Mouse (Mus musculus): Measurements from ENCODE around the gene Aqp1. TPM values are rescaled to one million over a fixed set of nuclear protein-coding genes. Genes with fewer than 3 reads are reported as not detected.

The Aqp1 gene
- polyA plus RNA-seq, 1 experiment from 2014 or later = 45.2 TPM

DNA sequence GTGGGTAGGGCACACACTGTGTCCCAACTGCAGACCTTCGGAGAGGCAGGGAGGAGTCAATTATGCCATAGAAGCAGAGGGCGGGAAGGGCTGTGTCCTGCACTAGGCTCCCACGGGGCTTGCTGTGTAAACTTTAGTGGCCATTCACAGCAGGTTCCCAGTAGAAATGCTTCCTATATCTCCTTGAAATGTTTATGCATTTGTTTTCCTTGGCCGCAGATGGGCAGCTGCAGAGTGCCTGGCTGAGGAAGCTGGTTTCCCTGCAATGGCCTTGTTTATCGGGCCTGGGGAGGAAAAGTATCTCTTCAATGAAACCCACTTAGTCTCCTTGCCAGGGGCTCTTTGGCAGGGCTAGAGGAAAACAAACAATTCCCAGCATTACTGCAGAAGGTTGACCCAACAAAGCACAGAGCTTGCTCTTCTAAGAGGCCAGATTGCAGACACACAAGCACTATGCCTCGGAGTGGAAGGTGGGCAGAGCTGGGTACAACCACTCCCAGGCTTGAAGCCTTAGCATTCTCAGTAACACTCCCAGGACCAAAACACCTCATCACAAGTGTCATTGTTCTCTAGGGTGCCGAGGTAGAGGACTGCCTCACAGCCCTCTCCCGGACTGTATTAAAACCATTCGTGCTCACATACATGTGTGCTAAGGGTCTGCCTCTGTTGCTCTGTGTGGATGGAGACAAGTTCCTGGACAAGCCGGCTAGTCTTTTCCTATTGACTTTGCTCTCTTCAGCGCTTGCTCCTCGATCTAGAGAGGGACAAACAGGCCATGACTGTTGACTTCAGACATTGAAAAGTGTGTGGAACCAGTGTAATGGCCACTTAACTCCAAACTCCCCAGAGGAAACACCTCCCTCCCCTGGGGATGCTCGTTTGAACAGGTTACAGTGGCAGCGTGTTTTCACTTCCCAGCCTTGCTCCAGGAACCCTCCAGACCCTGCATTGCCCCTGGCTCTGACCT lies 16.4 kb upstream of the Aqp1 start:
- Histone ChIP-seq H3K27me3 (no peaks in the 10 kb centered on the region), H3K4me2 (no peak overlapping the region), H3K4me3 (replicated peaks) (no peak overlapping the region), H3K36me3 (no peaks in the 10 kb centered on the region), H3K4me1 (replicated peaks) (peaks cover 67% of the 10 kb centered on the region), H3K27ac (peak overlapping the region; percentile 85), H3K9me3 (replicated peaks) (no peaks in the 10 kb centered on the region), H3K9ac (peak overlapping the region; percentile 23)
- no peak for DNase-seq
- 75% methylated on average over 14 of the region's 14 CpGs for WGBS (ENCODE audit: insufficient replicate concordance)
- ATAC-seq (ENCODE audit: low read depth) = no peak

DNA sequence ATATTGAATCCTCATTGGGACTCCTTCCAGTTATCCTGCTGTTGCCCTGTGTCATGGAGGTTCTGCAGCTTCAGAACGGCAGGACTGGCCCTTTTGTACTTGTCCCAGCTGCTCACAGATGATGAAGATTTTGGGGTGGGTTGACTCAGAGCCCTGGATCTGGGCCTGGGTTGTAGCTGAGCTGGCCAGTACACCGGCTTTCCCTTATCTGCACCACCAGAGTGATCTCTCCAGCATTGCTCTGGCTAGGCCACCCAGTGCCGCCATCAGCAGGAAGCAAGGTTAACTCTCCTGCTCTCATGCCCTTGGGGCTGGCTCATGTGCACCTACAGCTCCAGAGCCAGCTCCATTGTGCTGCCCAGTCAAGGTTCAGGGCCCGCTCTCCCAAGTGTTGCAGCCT lies 15.3 kb upstream of the Aqp1 start:
- peak overlapping the region; percentile 85 for H3K27ac ChIP-seq
- H3K9ac ChIP-seq = peak overlapping the region; percentile 67
- peak; percentile 67 for ATAC-seq (ENCODE audit: low read depth)
- no peaks in the 10 kb centered on the region for H3K27me3 ChIP-seq
- no peak overlapping the region for H3K4me3 ChIP-seq (replicated peaks)
- H3K9me3 ChIP-seq (replicated peaks) = no peaks in the 10 kb centered on the region
- no peaks in the 10 kb centered on the region for H3K36me3 ChIP-seq
- 29% methylated on average over 4 of the region's 4 CpGs for WGBS (ENCODE audit: insufficient replicate concordance)
- H3K4me1 ChIP-seq (replicated peaks) = peaks cover 78% of the 10 kb centered on the region
- DNase-seq = no peak
- H3K4me2 ChIP-seq = peak overlapping the region; percentile 50

DNA sequence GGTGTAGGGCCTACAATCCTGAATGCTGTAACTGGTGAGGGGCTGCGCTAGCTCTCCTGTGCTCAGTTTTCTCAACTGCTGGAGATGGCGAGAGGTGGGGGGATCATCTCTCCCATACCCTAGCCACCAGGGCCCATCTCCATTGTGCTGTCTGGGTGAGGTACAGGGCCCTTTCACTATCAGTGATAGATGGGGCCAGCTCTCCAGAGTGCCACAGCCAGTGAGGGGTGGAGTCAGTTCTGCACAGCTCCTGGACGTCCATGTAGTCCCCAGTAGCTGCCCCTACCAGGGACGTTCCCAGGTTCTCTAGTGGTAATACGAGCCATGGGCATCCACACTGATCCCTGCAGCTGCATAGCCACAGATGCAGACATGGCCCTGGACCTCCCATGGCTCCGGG lies 14.7 kb upstream of the Aqp1 start:
- H3K9ac ChIP-seq = peak overlapping the region; percentile 67
- ATAC-seq (ENCODE audit: low read depth) (peak; percentile 73), DNase-seq (no peak)
- peaks cover 84% of the 10 kb centered on the region for H3K4me1 ChIP-seq (replicated peaks)
- no peaks in the 10 kb centered on the region for H3K27me3 ChIP-seq
- H3K27ac ChIP-seq = peak overlapping the region; percentile 85
- H3K4me3 ChIP-seq (replicated peaks) = no peak overlapping the region
- H3K9me3 ChIP-seq (replicated peaks) = no peaks in the 10 kb centered on the region
- WGBS (ENCODE audit: insufficient replicate concordance) = 34% methylated on average over 6 of the region's 6 CpGs
- peak overlapping the region; percentile 50 for H3K4me2 ChIP-seq
- H3K36me3 ChIP-seq = no peaks in the 10 kb centered on the region

DNA sequence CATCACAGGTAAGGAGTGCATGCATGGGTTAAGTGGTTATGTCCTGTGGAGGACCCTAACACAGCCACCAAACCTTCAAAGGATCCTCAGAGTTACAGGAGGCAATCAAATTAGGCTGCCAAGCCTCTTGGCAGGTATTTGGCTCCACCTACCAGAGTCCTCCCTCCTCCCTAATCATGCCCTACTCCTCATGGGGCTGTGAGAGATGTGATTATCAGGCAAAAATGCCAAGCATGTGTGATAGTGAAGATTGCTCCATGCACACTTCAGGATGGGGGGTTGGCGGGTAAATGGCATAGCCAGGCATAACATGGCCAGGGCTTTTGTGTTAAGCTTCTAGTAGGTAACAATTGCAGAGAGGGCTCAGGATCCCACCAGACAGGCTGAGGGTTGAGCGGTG lies 13.3 kb upstream of the Aqp1 start:
- ATAC-seq (ENCODE audit: low read depth) = peak; percentile 47
- H3K27ac ChIP-seq = peak overlapping the region; percentile 96
- DNase-seq = no peak
- H3K9ac ChIP-seq = peak overlapping the region; percentile 67
- no peaks in the 10 kb centered on the region for H3K9me3 ChIP-seq (replicated peaks)
- H3K27me3 ChIP-seq = no peaks in the 10 kb centered on the region
- no peaks in the 10 kb centered on the region for H3K36me3 ChIP-seq
- H3K4me2 ChIP-seq = peak overlapping the region; percentile 62
- WGBS (ENCODE audit: insufficient replicate concordance) = 59% methylated on average over 2 of the region's 2 CpGs
- H3K4me1 ChIP-seq (replicated peaks) = peaks cover 98% of the 10 kb centered on the region
- peak overlapping the region; percentile 35 for H3K4me3 ChIP-seq (replicated peaks)

DNA sequence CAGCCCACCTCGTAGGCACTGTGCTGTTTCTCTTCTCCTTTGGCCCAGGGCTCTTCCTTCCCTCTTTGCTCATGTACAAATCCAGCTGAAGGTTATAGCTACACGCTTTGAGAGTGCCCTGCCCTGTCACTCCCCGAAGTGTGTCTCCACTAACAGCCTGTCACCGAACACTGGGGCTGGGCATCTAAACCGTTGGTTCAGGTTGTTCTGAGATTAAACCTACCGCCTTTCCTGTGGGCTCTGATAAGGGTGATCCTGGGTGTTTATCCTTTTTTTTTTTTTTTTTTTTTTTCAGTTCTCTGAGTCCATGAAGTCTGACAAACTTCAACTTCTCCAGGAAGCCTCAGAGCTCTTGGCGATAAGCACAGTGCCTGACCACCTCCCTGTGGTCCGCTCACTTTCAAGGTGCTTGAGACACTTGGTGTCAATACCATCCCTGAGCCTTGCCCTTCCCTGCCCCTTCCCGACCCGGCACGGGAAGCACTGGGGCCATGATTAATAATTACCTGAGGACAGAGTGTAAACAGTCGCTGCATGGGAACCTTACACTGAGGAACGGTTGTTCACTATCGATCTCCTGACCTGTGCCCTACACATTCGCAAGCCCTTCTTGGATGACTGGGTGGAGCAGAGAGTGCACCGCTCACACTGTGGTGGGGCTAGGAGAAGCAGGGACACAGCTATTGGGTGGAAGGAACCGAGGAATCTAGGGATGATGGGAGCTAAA lies 12.2 kb upstream of the Aqp1 start:
- Histone ChIP-seq H3K36me3 (no peaks in the 10 kb centered on the region), H3K9me3 (replicated peaks) (no peaks in the 10 kb centered on the region), H3K27me3 (no peaks in the 10 kb centered on the region), H3K27ac (peak overlapping the region; percentile 96), H3K4me2 (peak overlapping the region; percentile 62), H3K4me3 (replicated peaks) (peak overlapping the region; percentile 35), H3K9ac (peak overlapping the region; percentile 67), H3K4me1 (replicated peaks) (peaks cover 95% of the 10 kb centered on the region)
- ATAC-seq (ENCODE audit: low read depth) (peak; percentile 72), DNase-seq (peak; percentile 78)
- 10% methylated on average over 17 of the region's 17 CpGs for WGBS (ENCODE audit: insufficient replicate concordance)

DNA sequence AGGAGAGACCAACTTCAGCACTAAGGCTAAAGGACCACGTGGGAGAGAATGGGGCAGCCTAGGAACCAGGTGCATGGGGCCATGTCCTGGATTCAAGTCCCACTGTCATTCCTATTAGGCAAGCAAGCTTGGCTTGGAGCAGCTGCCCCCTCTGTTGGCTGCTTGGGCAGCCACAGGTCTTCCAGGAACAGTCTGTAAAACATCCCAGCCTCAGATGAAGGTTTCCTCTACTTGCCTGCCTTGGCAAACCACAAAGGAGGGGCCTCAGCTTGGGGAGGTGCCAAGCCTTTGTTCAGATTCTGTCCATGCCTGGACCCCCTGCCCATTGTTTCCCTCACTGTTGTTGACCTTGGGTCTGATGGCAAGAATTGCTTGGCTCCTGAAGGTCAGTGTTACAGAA lies 11.4 kb upstream of the Aqp1 start:
- Histone ChIP-seq H3K9me3 (replicated peaks) (no peaks in the 10 kb centered on the region), H3K4me3 (replicated peaks) (no peak overlapping the region), H3K4me1 (replicated peaks) (peaks cover 87% of the 10 kb centered on the region), H3K36me3 (no peaks in the 10 kb centered on the region), H3K27me3 (0 out of 2 replicates have a peak, but pooled peaks cover 1% of the 10 kb centered on the region), H3K4me2 (peak overlapping the region; percentile 62), H3K9ac (peak overlapping the region; percentile 67), H3K27ac (peak overlapping the region; percentile 96)
- WGBS (ENCODE audit: insufficient replicate concordance) = 33% methylated on average over 1 of the region's 1 CpGs
- no peak for DNase-seq
- no peak for ATAC-seq (ENCODE audit: low read depth)

DNA sequence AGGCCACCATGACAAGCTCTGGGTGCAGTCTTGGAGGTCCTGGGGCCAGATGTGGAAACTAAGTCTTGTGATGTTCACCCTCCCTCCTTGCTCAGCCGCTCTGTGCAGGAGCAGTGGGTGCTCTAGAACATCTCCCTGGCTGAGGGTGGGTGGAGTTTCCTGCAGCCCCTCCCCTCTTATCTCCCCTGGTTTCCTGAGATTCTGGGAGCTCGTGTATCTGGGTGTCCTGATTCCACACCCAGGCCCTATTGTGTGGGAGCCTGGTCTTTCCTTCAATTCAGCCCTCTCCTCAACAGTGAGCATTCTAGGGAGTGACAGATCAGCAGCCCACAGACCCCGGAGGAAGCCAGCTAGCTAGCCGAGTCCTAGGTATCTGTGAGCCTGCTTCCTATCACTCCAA lies 9.9 kb upstream of the Aqp1 start:
- Histone ChIP-seq H3K4me3 (replicated peaks) (no peak overlapping the region), H3K4me1 (replicated peaks) (peaks cover 76% of the 10 kb centered on the region), H3K4me2 (peak overlapping the region; percentile 27; the same call in 1 of the 2 replicates), H3K9ac (peak overlapping the region; percentile 19; the same call in 1 of the 2 replicates), H3K27me3 (peaks cover 7% of the 10 kb centered on the region; the same call in 1 of the 2 replicates), H3K36me3 (no peaks in the 10 kb centered on the region), H3K27ac (peak overlapping the region; percentile 25; the same call in 1 of the 2 replicates), H3K9me3 (replicated peaks) (no peaks in the 10 kb centered on the region)
- peak; percentile 63 for DNase-seq
- peak; percentile 13 for ATAC-seq (ENCODE audit: low read depth)
- 7% methylated on average over 4 of the region's 4 CpGs for WGBS (ENCODE audit: insufficient replicate concordance)

DNA sequence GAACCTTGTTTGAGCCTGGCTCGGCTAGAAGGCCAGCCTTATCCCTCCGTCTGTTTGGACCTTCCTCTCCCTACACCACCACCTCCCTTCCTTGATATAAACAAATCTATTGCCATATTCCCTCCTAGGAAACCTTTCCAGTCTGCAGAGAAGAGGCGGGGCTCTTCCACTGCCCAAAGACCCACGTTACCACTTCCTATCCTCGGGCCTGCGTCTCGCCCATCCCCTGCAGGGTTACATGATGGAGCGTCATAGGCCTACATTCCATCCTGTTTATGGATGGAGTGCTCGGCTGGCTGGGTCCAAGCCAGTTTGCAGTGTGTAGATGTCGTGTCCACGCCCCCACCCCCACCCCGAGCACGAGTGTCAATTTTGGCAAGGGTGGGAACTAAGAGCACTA lies 8.9 kb upstream of the Aqp1 start:
- H3K27me3 ChIP-seq = peaks cover 7% of the 10 kb centered on the region; the same call in 1 of the 2 replicates
- H3K9me3 ChIP-seq (replicated peaks) = no peaks in the 10 kb centered on the region
- H3K9ac ChIP-seq = no peak overlapping the region
- WGBS (ENCODE audit: insufficient replicate concordance) = 58% methylated on average over 13 of the region's 13 CpGs
- ATAC-seq (ENCODE audit: low read depth) (no peak), DNase-seq (no peak)
- peaks cover 76% of the 10 kb centered on the region for H3K4me1 ChIP-seq (replicated peaks)
- H3K4me3 ChIP-seq (replicated peaks) = no peak overlapping the region
- H3K4me2 ChIP-seq = no peak overlapping the region
- peak overlapping the region; percentile 25; the same call in 1 of the 2 replicates for H3K27ac ChIP-seq
- no peaks in the 10 kb centered on the region for H3K36me3 ChIP-seq

DNA sequence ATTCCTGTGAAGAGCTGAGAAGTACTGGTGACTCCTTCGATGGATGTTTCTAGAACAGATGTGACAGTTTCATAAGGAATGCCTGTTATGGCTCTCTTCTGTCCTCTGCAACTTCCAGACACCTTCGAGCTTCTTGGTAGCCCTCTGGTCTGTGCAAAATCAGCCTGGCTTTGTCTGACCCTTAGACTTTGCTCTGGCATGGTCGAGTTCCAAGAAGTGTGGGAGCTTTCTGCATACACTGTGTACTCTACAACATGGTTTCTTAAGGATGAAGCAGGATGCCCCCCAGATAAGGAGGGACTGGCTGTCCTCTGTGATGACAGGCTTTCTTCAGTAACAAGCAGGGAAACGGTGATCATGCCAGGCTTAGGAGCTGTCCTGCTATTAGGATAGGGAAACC lies 8.1 kb upstream of the Aqp1 start:
- peaks cover 7% of the 10 kb centered on the region; the same call in 1 of the 2 replicates for H3K27me3 ChIP-seq
- DNase-seq = no peak
- H3K36me3 ChIP-seq = no peaks in the 10 kb centered on the region
- 59% methylated on average over 4 of the region's 4 CpGs for WGBS (ENCODE audit: insufficient replicate concordance)
- no peak overlapping the region for H3K9ac ChIP-seq
- no peaks in the 10 kb centered on the region for H3K9me3 ChIP-seq (replicated peaks)
- no peak for ATAC-seq (ENCODE audit: low read depth)
- H3K4me3 ChIP-seq (replicated peaks) = no peak overlapping the region
- H3K27ac ChIP-seq = no peak overlapping the region
- H3K4me2 ChIP-seq = no peak overlapping the region
- peaks cover 69% of the 10 kb centered on the region for H3K4me1 ChIP-seq (replicated peaks)

DNA sequence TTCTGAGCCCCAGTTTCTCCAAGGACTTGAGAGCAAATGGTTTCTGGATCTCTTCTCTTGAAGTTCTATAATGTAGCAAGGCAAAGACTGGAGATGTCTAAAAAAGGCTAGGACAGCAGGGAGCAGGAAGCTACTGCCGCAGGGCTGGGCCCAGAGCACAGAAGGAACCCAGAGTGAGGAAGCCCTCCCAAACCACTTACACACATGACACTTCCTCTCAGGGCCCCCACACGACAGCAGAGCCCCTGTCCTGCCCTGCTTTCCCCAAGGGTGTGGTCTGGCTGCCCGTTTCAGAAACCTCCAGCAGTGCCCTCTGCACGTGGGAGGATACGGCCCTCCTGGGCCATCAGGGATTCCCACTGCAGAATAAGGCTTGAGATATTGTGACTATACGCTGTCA lies 4.9 kb upstream of the Aqp1 start:
- H3K9ac ChIP-seq = no peak overlapping the region
- no peak overlapping the region for H3K27ac ChIP-seq
- peaks cover 7% of the 10 kb centered on the region; the same call in 1 of the 2 replicates for H3K27me3 ChIP-seq
- DNase-seq (no peak), ATAC-seq (ENCODE audit: low read depth) (no peak)
- H3K9me3 ChIP-seq (replicated peaks) = no peaks in the 10 kb centered on the region
- no peak overlapping the region for H3K4me2 ChIP-seq
- H3K4me1 ChIP-seq (replicated peaks) = peaks cover 65% of the 10 kb centered on the region
- 26% methylated on average over 6 of the region's 6 CpGs for WGBS (ENCODE audit: insufficient replicate concordance)
- H3K4me3 ChIP-seq (replicated peaks) = no peak overlapping the region
- H3K36me3 ChIP-seq = no peaks in the 10 kb centered on the region

DNA sequence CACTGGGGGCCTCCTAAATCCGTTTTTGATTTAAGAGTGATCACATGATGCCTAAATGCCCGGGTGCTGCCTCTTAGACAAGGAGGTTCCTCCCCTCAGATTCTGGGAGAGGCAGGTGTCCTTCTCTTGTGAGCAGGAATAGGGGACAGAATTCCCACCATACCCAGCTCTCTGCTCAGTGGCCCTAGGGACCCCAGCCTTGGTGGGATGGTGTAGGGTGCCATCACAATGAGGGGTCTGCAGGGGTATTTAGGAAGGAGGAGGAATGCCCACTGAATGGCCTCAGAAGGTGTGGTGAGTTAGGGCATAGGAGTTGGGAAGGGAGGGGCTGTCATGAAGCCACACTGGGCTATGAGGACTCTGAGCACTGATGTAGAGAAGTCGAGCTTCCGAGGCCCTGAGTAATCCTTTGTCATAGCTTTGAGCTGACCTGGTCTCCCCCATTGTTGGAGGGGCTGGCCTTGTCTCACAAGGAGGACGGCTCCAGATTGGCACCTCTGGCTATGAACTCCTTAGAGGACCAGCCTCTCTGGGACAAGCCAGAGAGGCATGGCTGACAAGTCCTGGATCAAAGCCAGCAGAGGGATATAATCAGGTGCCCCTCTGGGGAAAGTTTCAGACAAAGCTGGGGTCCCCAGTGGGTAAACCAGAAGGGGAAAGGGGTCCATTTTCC lies 4.0 kb upstream of the Aqp1 start:
- Histone ChIP-seq H3K4me1 (replicated peaks) (peaks cover 65% of the 10 kb centered on the region), H3K9me3 (replicated peaks) (no peaks in the 10 kb centered on the region), H3K4me2 (no peak overlapping the region), H3K9ac (no peak overlapping the region), H3K36me3 (no peaks in the 10 kb centered on the region), H3K27ac (no peak overlapping the region), H3K4me3 (replicated peaks) (no peak overlapping the region), H3K27me3 (peaks cover 7% of the 10 kb centered on the region; the same call in 1 of the 2 replicates)
- 46% methylated on average over 5 of the region's 5 CpGs for WGBS (ENCODE audit: insufficient replicate concordance)
- ATAC-seq (ENCODE audit: low read depth) (no peak), DNase-seq (no peak)
